Mouse (Mus musculus) testis, postnatal 14 days (tissue): ENCODE measurements around the gene Hist1h2bh.
"Not testable (repeated sequence)": the region's sequence is repeated elsewhere in the genome, so short reads cannot be mapped to it uniquely, and the experiment has no call there.

Experiments used
- DNase-seq: peaks from one replicate; pipeline ENCODE4 v3.0.0; 2021; ENCODE audit warnings: low spot score

Hist1h2bh gene

DNA sequence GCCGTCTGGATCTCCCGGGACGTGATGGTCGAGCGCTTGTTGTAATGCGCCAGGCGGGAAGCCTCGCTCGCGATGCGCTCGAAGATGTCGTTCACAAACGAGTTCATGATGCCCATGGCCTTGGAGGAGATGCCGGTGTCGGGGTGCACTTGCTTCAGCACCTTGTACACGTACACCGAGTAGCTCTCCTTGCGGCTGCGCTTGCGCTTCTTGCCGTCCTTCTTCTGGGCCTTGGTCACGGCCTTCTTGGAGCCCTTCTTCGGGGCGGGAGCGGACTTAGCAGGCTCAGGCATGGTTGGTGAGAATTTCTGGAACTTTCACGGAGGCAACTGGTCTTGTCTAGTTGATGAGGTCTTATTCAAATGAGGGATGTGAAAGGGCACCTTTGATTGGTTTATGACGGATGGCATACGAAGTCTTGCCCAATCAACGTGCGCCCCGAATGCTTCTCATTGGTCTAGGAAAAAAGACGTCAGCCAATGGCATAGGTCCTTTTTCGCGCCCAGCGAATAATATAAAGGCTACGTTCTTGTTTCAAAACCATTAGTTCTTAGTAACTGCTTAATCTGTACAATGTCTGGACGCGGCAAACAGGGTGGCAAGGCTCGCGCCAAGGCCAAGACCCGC is 30.8 kb upstream of the Hist1h2bh start, which contains the start of the genes Hist1h2bf and Hist1h2ad:
Gene Hist1h2bf (minus strand): TSS at position 299 of the 627 bp plus-strand sequence.
Gene Hist1h2ad (plus strand): TSS at position 484 of the 627 bp plus-strand sequence.
- peak; percentile 93 for DNase-seq

DNA sequence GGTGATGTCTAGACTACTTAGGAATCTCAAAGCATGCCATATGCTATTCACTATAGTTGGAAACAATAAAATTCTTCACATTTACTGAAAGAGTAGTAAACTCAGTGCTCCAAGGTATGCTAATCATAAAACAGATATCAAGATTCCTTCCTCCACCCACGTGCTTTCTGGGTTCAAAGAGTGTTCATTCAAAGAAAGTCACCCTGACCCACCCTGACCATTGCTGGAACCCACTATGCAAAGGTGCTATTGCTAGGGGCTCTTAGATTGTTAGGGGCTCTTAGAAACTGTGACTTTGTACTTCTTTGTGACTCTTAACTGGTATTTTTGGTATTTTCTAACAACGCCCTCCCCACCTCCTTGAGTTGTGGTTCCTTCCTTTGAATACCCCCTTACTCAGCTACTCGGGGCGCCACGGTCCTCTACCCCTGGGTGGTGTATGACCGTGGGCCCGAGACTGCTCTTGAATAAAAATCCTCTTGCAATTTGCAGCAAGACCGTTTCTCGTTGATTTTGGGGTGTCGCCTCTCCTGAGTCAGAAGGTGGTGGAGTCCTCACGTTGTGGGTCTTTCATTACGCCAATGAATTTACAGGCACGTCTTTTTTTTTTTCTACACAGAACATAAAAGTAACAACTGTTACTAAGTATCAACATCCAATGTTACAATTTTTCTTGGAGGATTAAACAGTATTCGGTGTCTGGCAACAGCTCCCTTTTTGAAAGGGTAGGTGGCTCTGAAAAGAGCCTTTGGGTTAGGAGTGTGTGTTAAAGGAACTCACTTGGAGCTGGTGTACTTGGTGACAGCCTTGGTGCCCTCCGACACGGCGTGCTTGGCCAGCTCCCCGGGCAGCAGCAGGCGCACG is 30.1 kb upstream of the Hist1h2bh start:
- DNase-seq = peak; percentile 8

DNA sequence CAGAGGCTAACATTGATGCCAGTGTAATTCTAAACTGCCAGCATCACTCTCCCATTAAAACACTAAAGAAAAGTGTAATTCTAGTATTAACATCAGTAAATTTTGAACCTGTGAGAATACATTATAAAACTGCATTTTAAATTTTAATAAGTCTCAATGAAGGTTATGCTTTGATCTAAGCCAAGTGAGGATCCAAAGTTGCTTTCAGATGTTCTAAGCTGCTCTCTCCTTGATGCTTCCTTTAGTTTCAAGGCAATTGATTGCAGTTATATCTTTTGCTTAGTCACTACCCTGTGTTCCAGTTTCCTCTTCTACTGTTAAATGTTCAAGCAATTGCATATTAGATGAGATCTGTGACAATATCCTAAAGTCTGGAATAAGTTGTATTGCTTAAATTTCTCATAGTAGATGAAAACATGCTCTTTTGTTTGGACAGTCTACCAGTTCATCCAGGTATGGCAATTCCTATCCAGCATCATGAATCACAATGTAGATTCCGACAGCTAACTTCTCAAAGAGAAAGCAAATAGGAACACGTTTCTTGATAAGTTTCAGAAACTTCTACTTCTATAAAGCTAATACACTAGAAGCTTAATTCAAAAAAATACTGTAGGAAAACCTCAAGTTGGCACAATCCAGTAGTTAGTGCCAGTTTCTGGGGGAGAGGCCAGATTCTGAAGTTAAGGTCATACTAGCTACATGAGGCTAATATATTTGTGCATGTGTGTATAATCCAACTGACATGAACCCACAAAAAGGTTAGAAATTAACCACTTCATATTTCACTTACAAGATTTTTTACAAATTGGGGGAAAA is 29.2 kb upstream of the Hist1h2bh start:
- no peak for DNase-seq

- DNase-seq = not testable (repeated sequence)
Observed at GRCm38 (mm10) chr13:23571504-23572217, 28.5 kb upstream of the Hist1h2bh start.

- peak; percentile 64 for DNase-seq
Observed at GRCm38 (mm10) chr13:23571022-23571503, 27.9 kb upstream of the Hist1h2bh start, which contains the start of the genes Hist1h2ae and Hist1h2bg. Hist1h2ae (minus strand) TSS chr13:23571220. Hist1h2bg (plus strand) TSS chr13:23571396.

DNA sequence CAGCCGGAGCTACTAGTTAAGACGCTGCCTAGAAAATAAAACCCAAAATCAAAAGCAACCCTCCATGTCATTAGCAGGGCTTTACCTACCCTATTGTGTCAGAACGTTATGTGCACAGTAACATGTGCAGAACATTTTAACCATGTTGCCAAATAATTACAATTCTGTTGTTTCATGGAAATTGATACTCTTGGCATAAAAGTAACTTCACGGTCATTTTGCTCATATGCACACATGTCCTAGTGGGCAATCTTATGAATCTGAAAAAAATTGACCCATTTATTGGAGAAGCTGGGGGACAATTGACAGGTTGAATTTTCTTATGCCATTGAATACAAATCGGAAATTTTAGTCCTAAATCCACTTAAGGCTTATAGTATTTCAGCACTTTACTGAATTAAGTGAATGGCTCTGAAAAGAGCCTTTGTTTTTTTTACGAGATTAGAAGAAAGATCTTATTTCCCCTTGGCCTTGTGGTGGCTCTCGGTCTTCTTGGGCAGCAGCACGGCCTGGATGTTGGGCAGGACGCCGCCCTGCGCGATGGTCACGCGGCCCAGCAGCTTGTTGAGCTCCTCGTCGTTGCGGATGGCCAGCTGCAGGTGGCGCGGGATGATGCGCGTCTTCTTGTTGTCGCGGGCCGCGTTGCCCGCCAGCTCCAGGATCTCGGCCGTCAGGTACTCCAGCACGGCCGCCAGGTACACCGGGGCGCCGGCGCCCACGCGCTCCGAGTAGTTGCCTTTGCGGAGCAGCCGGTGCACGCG is 27.2 kb upstream of the Hist1h2bh start:
- not testable (repeated sequence) for DNase-seq

GRCm38 (mm10) chr13:23564482-23564881 is 21.3 kb upstream of the Hist1h2bh start:
- DNase-seq = no peak

DNA sequence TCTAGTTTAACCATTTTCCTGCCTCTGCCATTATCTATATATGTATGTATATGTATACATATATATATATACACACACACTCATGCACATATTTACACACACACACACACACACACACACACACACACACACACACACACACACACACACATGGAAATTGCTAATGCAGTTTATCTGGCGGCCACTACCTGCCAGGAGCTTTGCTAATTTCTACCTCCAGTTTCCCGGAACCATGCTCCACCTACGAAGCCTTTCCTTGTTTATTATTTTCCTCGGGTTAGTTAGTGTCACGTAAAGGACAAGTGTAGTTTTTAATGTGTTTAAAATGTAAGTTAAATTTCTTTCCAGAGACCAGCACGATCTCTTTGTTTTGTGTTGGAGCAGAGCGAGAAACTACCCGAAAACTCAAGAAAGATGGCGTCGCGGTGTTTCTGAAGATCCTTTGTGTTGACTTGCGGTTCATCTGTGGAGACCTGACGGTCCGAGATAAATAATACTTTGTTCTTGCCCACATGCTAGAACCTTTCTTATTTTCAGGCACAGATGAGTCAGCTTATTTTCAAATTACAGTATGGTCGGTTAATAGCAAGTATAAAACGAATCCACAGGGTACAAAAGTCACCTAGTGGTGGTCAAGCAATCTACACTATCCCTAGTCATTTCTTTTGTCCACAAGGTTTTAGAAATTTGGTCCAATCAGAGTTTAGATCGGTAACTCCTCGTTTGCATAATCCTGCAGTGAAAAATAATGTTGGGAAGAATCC is 19.7 kb upstream of the Hist1h2bh start:
- no peak for DNase-seq

DNA sequence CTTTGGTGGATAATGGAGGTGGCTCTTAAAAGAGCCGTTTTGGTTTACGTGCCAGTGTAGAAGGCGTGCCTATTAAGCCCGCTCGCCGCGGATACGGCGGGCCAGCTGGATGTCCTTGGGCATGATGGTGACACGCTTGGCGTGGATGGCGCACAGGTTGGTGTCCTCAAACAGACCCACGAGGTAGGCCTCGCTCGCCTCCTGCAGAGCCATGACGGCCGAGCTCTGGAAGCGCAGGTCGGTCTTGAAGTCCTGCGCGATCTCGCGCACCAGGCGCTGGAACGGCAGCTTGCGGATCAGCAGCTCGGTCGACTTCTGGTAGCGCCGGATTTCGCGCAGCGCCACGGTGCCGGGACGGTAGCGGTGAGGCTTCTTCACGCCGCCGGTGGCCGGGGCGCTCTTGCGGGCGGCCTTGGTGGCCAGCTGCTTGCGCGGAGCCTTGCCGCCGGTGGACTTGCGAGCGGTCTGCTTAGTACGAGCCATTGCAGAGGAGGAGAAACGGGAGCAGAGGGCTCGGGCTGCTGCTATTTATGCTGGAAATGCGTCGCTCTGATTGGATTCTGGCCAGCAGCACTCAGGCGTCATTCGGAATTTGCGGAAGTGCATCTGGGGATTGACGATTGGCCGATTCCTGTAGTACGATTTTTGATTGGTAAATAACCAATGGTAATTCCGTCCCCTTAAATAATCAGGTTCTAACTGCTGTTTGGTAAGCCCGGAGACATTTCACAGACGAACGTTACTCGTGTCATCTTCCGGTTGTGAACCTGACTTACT is 18.9 kb upstream of the Hist1h2bh start, which contains the start of gene Hist1h3e:
Gene Hist1h3e (minus strand): TSS at position 487 of the 777 bp plus-strand sequence.
- peak; percentile 87 for DNase-seq

DNA sequence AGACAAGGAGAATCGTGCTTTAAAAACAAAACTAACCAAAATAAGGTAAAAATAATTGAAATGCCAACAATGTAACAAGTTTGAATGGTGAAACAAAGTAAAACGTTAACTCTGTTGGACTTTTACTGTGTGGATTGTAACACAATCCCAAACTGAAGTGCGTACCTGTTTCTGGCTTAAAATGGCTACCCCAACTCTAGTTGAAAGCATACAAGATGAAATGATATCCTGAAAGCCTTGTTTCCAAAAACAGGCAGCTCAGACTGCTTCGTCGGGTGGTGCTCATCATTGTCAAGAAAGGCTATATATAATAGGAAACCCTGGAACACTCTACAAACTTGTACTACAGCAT is 18.3 kb upstream of the Hist1h2bh start:
- not testable (repeated sequence) for DNase-seq

DNA sequence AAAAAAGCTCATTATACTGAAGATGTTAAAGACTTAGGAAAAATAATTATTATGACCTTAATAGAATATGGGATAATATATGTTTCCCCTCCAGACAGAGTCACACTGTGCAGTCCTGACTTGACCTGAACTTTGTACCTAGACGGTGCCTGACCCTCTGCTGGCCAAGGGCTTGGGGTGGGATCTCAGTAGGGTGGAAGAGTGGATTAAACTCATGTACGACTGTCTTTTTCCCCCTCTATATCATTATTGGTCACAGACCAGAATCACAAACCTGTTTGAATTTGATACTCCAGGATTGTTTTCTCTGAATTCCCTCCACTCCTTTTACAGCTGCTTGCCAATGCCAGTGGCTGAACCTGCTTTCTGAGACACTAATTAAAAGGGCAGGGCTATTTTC is 17.5 kb upstream of the Hist1h2bh start:
- not testable (repeated sequence) for DNase-seq

- no peak for DNase-seq
Observed at GRCm38 (mm10) chr13:23556906-23557305, 13.7 kb upstream of the Hist1h2bh start.

- DNase-seq = peak; percentile 71
Observed at GRCm38 (mm10) chr13:23555839-23556416, 12.7 kb upstream of the Hist1h2bh start.

GRCm38 (mm10) chr13:23554925-23555838 is 12.0 kb upstream of the Hist1h2bh start:
- peak; percentile 88 for DNase-seq

GRCm38 (mm10) chr13:23554393-23554792 is 11.2 kb upstream of the Hist1h2bh start:
- no peak for DNase-seq

GRCm38 (mm10) chr13:23552962-23553361 is 9.8 kb upstream of the Hist1h2bh start, which contains the start of gene Hist1h1d:
Hist1h1d (plus strand) TSS chr13:23553262.
- no peak for DNase-seq
